Mouse (Mus musculus) forebrain, embryonic 12.5 days (tissue): ENCODE data around the gene Ushbp1. TPM values are rescaled to one million over a fixed set of nuclear protein-coding genes. Genes with fewer than 3 reads are reported as not detected.
A peak's percentile ranks its signal among the peaks of the same experiment; 100 is the strongest.

Experiments
- ATAC-seq: fragments of 200-750 bp; cut with Nextera tagmentation; 2 replicates; pipeline ENCODE4 v1.8.0; 2017; ENCODE audit warnings: moderate TSS enrichment; ENCODE audit not compliant: low FRiP score
- H3K27ac ChIP-seq: fragments of 300-500 bp; sonication (generic); 2 replicates; pipeline ENCODE4 v1.5.1; 2016; ENCODE audit warnings: mild to moderate bottlenecking
- H3K27me3 ChIP-seq: fragments of 300-500 bp; sonication (generic); 2 replicates; pipeline ENCODE4 v1.6.1; 2016; ENCODE audit warnings: mild to moderate bottlenecking
- H3K36me3 ChIP-seq: fragments of 300-500 bp; sonication (generic); replicated peaks from 2 replicates; pipeline ENCODE4 v1.6.1; 2016; ENCODE audit warnings: mild to moderate bottlenecking
- H3K4me1 ChIP-seq: fragments of 300-500 bp; sonication (generic); 2 replicates; pipeline ENCODE4 v1.6.1; 2016
- H3K4me2 ChIP-seq: fragments of 300-500 bp; sonication (generic); 2 replicates; pipeline ENCODE4 v1.6.1; 2016; ENCODE audit warnings: mild to moderate bottlenecking, moderate library complexity
- H3K4me3 ChIP-seq: fragments of 300-500 bp; sonication (generic); replicated peaks from 2 replicates; pipeline ENCODE4 v1.5.1; 2016; ENCODE audit warnings: mild to moderate bottlenecking
- H3K9ac ChIP-seq: fragments of 300-500 bp; sonication (generic); 2 replicates; pipeline ENCODE4 v1.6.1; 2016; ENCODE audit warnings: mild to moderate bottlenecking
- H3K9me3 ChIP-seq: fragments of 300-500 bp; sonication (generic); 2 replicates; pipeline ENCODE4 v1.6.1; 2016
- WGBS: fragments of 180-500 bp; shearing (Covaris S2); methylation state at CpG from one replicate; pipeline ENCODE4 v1.1.7; 2016; 5-methylcytosine and 5-hydroxymethylcytosine counted together
- polyA plus RNA-seq: library from polyadenylated mRNA; unstranded; fragments of >200 nt; fragmentation: Nextera tagmentation; extraction: Ambion mirVana; gene quantifications from 2 replicates; pipeline ENCODE4 v1.2.1, GENCODE M21; 2016

Ushbp1 gene
- polyA plus RNA-seq, 1 experiment from 2014 or later = 4.6 TPM

GRCm38 (mm10) chr8:71404011-71404410 is 8.4 kb upstream of the Ushbp1 start:
- Histone ChIP-seq H3K27ac (no peak overlapping the region), H3K4me1 (peaks cover 20% of the 10 kb centered on the region), H3K27me3 (no peaks in the 10 kb centered on the region), H3K9me3 (no peaks in the 10 kb centered on the region), H3K36me3 (peaks cover 39% of the 10 kb centered on the region), H3K4me2 (no peak overlapping the region), H3K4me3 (no peak overlapping the region), H3K9ac (no peak overlapping the region)
- 96% methylated on average over 8 of the region's 8 CpGs for WGBS
- ATAC-seq = no peak

GRCm38 (mm10) chr8:71403107-71403885 is 7.7 kb upstream of the Ushbp1 start:
- H3K36me3 ChIP-seq = peaks cover 39% of the 10 kb centered on the region
- no peak overlapping the region for H3K4me3 ChIP-seq
- 87% methylated on average over 6 of the region's 6 CpGs for WGBS

GRCm38 (mm10) chr8:71402446-71402964 is 6.9 kb upstream of the Ushbp1 start:
- WGBS = 89% methylated on average over 9 of the region's 9 CpGs

More at GRCm38 (mm10) chr8:71403107-71403885, 7.7 kb upstream of the Ushbp1 start:
- no peaks in the 10 kb centered on the region for H3K27me3 ChIP-seq
- H3K9ac ChIP-seq = no peak overlapping the region
- ATAC-seq = no peak
- H3K27ac ChIP-seq = no peak overlapping the region
- no peak overlapping the region for H3K4me2 ChIP-seq
- no peaks in the 10 kb centered on the region for H3K9me3 ChIP-seq
- peaks cover 20% of the 10 kb centered on the region for H3K4me1 ChIP-seq

GRCm38 (mm10) chr8:71401454-71401853 is 5.9 kb upstream of the Ushbp1 start:
- Histone ChIP-seq H3K36me3 (peaks cover 28% of the 10 kb centered on the region), H3K4me1 (peaks cover 19% of the 10 kb centered on the region), H3K4me2 (no peak overlapping the region), H3K9me3 (no peaks in the 10 kb centered on the region), H3K9ac (no peak overlapping the region), H3K27me3 (no peaks in the 10 kb centered on the region), H3K27ac (no peak overlapping the region), H3K4me3 (no peak overlapping the region)
- ATAC-seq = no peak

More at GRCm38 (mm10) chr8:71402446-71402964, 6.9 kb upstream of the Ushbp1 start:
- Histone ChIP-seq H3K9ac (no peak overlapping the region), H3K27ac (no peak overlapping the region), H3K4me1 (peaks cover 24% of the 10 kb centered on the region), H3K27me3 (no peaks in the 10 kb centered on the region), H3K4me2 (no peak overlapping the region), H3K4me3 (no peak overlapping the region), H3K9me3 (no peaks in the 10 kb centered on the region), H3K36me3 (peaks cover 32% of the 10 kb centered on the region)
- no peak for ATAC-seq

GRCm38 (mm10) chr8:71400826-71401225 is 5.2 kb upstream of the Ushbp1 start:
- Histone ChIP-seq H3K9ac (no peak overlapping the region), H3K27me3 (no peaks in the 10 kb centered on the region), H3K4me2 (no peak overlapping the region), H3K4me3 (no peak overlapping the region), H3K4me1 (peaks cover 18% of the 10 kb centered on the region), H3K9me3 (no peaks in the 10 kb centered on the region), H3K36me3 (peaks cover 28% of the 10 kb centered on the region), H3K27ac (no peak overlapping the region)
- 95% methylated on average over 2 of the region's 2 CpGs for WGBS
- no peak for ATAC-seq

GRCm38 (mm10) chr8:71397701-71398100 is 2.1 kb upstream of the Ushbp1 start:
- peak overlapping the region; percentile 69 for H3K4me2 ChIP-seq
- H3K27me3 ChIP-seq = peaks cover 8% of the 10 kb centered on the region; the same call in 1 of the 2 replicates
- peak overlapping the region; percentile 76 for H3K9ac ChIP-seq
- no peak overlapping the region for H3K27ac ChIP-seq
- peaks cover 14% of the 10 kb centered on the region for H3K4me1 ChIP-seq
- H3K9me3 ChIP-seq = no peaks in the 10 kb centered on the region
- H3K4me3 ChIP-seq = peak overlapping the region; percentile 78
- ATAC-seq = no peak
- 90% methylated on average over 12 of the region's 12 CpGs for WGBS
- peaks cover 28% of the 10 kb centered on the region for H3K36me3 ChIP-seq

- Histone ChIP-seq H3K4me2 (peak within 1 kb of the TSS; percentile 69), H3K4me3 (peak within 1 kb of the TSS; percentile 78), H3K27ac (peak within 1 kb of the TSS; percentile 51), H3K9me3 (no peaks in the 10 kb centered on the region), H3K27me3 (peaks cover 8% of the 10 kb centered on the region; the same call in 1 of the 2 replicates), H3K36me3 (peaks cover 28% of the 10 kb centered on the region), H3K4me1 (peaks cover 14% of the 10 kb centered on the region), H3K9ac (peak within 1 kb of the TSS; percentile 76)
- WGBS = under 1% methylated on average over 34 of the region's 34 CpGs
- ATAC-seq = peak; percentile 98
Observed at GRCm38 (mm10) chr8:71396639-71397305, 1.2 kb upstream of the Ushbp1 start, which contains the start of gene Babam1. Gene Babam1 (plus strand): TSS chr8:71396861.

- H3K4me3 ChIP-seq = no peak overlapping the region
- no peaks in the 10 kb centered on the region for H3K9me3 ChIP-seq
- ATAC-seq = no peak
- no peak overlapping the region for H3K9ac ChIP-seq
- no peak overlapping the region for H3K4me2 ChIP-seq
- WGBS = 87% methylated on average over 10 of the region's 10 CpGs
- peaks cover 8% of the 10 kb centered on the region; the same call in 1 of the 2 replicates for H3K27me3 ChIP-seq
- peaks cover 17% of the 10 kb centered on the region for H3K36me3 ChIP-seq
- H3K4me1 ChIP-seq = peaks cover 14% of the 10 kb centered on the region
- no peak overlapping the region for H3K27ac ChIP-seq
Observed at GRCm38 (mm10) chr8:71395071-71395470, 531 bp downstream of the Ushbp1 start.

GRCm38 (mm10) chr8:71394481-71394880 is 1.1 kb downstream of the Ushbp1 start:
- Histone ChIP-seq H3K9ac (no peak overlapping the region), H3K4me1 (peaks cover 14% of the 10 kb centered on the region), H3K36me3 (peaks cover 12% of the 10 kb centered on the region), H3K27ac (no peak overlapping the region), H3K27me3 (peaks cover 8% of the 10 kb centered on the region; the same call in 1 of the 2 replicates), H3K4me3 (no peak overlapping the region), H3K4me2 (no peak overlapping the region), H3K9me3 (no peaks in the 10 kb centered on the region)
- no peak for ATAC-seq
- 85% methylated on average over 7 of the region's 7 CpGs for WGBS

GRCm38 (mm10) chr8:71392871-71393270 is 2.7 kb downstream of the Ushbp1 start:
- H3K27me3 ChIP-seq = peaks cover 8% of the 10 kb centered on the region; the same call in 1 of the 2 replicates
- H3K27ac ChIP-seq = no peak overlapping the region
- ATAC-seq = no peak
- H3K4me1 ChIP-seq = peaks cover 14% of the 10 kb centered on the region
- peak overlapping the region; percentile 30 for H3K4me2 ChIP-seq
- no peak overlapping the region for H3K4me3 ChIP-seq
- no peaks in the 10 kb centered on the region for H3K36me3 ChIP-seq
- H3K9me3 ChIP-seq = no peaks in the 10 kb centered on the region
- WGBS = 10% methylated on average over 3 of the region's 3 CpGs
- no peak overlapping the region for H3K9ac ChIP-seq

- Histone ChIP-seq H3K9me3 (no peaks in the 10 kb centered on the region), H3K27me3 (peaks cover 8% of the 10 kb centered on the region; the same call in 1 of the 2 replicates), H3K27ac (no peak overlapping the region), H3K9ac (no peak overlapping the region), H3K36me3 (no peaks in the 10 kb centered on the region), H3K4me2 (no peak overlapping the region), H3K4me1 (peaks cover 9% of the 10 kb centered on the region), H3K4me3 (no peak overlapping the region)
- no peak for ATAC-seq
- 70% methylated on average over 5 of the region's 5 CpGs for WGBS
Observed at GRCm38 (mm10) chr8:71392391-71392790, 3.2 kb downstream of the Ushbp1 start.

GRCm38 (mm10) chr8:71391696-71392095 is 3.9 kb downstream of the Ushbp1 start:
- WGBS = 98% methylated on average over 2 of the region's 2 CpGs
- no peak for ATAC-seq
- H3K9me3 ChIP-seq = no peaks in the 10 kb centered on the region
- H3K27ac ChIP-seq = no peak overlapping the region
- peaks cover 8% of the 10 kb centered on the region; the same call in 1 of the 2 replicates for H3K27me3 ChIP-seq
- no peak overlapping the region for H3K9ac ChIP-seq
- H3K4me2 ChIP-seq = no peak overlapping the region
- H3K36me3 ChIP-seq = no peaks in the 10 kb centered on the region
- H3K4me3 ChIP-seq = no peak overlapping the region
- peaks cover 5% of the 10 kb centered on the region for H3K4me1 ChIP-seq
